Mouse (Mus musculus): ENCODE results near the gene Iglon5. TPM values are rescaled to one million over a fixed set of nuclear protein-coding genes. Genes with fewer than 3 reads are reported as not detected.

Iglon5 gene
- polyA plus RNA-seq, 1 experiment from 2014 or later: 1.7 TPM

GRCm38 (mm10) chr7:43464864-43465343 lies 25.0 kb downstream of the Iglon5 start:
- WGBS: 6% methylated on average over 35 of the region's 35 CpGs
- Histone ChIP-seq H3K4me3 (replicated peaks) (peak overlapping the region; percentile 48), H3K9me3 (no peaks in the 10 kb centered on the region), H3K9ac (replicated peaks) (peak overlapping the region; percentile 44; the same call in 1 of the 2 replicates), H3K4me2 (peak overlapping the region; percentile 82), H3K4me1 (replicated peaks) (peaks cover 17% of the 10 kb centered on the region; the same call in 1 of the 2 replicates), H3K27ac (no peak overlapping the region), H3K36me3 (no peaks in the 10 kb centered on the region), H3K27me3 (peaks cover 46% of the 10 kb centered on the region)
- ATAC-seq (ENCODE audit: insufficient number of reproducible peaks, insufficient read depth, low FRiP score, low TSS enrichment, low read depth): peak; percentile 50; the same call in 1 of the 2 replicates

DNA sequence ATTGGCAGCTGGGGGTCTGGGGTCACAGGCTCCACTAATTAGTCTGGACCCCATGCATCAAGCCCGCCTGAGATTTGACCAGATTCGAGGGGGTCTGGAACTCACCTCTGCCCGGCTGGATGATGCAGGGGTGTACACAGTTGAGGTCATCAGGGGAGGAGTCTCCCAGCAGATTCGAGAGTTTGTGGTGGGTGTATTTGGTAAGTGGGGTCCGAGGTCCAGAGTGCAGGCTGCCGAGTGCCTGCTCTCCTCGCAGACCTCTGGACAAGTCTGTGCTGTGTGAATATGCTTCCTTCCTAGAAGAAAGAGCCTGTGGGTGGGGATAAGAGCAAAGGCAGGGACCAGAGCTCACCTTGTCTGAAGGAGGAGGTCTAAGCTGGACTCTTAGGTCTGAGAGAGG lies 25.9 kb downstream of the Iglon5 start:
- 76% methylated on average over 7 of the region's 7 CpGs for WGBS
- no peak for ATAC-seq (ENCODE audit: insufficient number of reproducible peaks, insufficient read depth, low FRiP score, low TSS enrichment, low read depth)
- Histone ChIP-seq H3K27me3 (peaks cover 46% of the 10 kb centered on the region), H3K4me1 (replicated peaks) (peaks cover 17% of the 10 kb centered on the region; the same call in 1 of the 2 replicates), H3K9me3 (no peaks in the 10 kb centered on the region), H3K36me3 (no peaks in the 10 kb centered on the region), H3K4me3 (replicated peaks) (no peak overlapping the region), H3K27ac (no peak overlapping the region), H3K4me2 (no peak overlapping the region), H3K9ac (replicated peaks) (no peak overlapping the region)

DNA sequence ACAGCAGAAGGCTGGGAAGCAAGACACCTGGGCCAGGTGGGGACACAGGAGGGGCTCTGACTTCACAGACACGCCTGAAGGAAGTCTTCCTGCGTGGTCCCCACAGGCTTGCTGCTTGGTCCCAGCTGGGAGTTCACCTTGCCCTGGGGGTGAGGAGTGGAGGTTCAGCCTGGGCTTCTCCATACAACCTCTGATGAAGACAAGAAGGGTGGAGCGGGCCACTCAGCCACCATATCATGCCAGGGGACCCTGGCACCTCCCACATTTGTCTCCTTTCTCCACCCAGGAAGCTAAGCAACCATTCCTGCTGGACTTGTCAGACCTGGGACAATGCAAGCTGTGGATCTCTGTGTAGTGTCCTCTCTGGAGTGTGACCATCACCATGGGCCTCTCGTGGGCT lies 27.0 kb downstream of the Iglon5 start, which contains the start of gene Vsig10l:
Gene Vsig10l, plus strand, starts transcription at position 301 of the 400 bp plus-strand sequence.
- Histone ChIP-seq H3K4me3 (replicated peaks) (no peak within 1 kb of the TSS), H3K27ac (no peak within 1 kb of the TSS), H3K9me3 (no peaks in the 10 kb centered on the region), H3K4me1 (replicated peaks) (peaks cover 17% of the 10 kb centered on the region; the same call in 1 of the 2 replicates), H3K4me2 (no peak within 1 kb of the TSS), H3K27me3 (peaks cover 45% of the 10 kb centered on the region), H3K36me3 (peaks cover 2% of the 10 kb centered on the region), H3K9ac (replicated peaks) (no peak within 1 kb of the TSS)
- 66% methylated on average over 4 of the region's 4 CpGs for WGBS
- ATAC-seq (ENCODE audit: insufficient number of reproducible peaks, insufficient read depth, low FRiP score, low TSS enrichment, low read depth): no peak

DNA sequence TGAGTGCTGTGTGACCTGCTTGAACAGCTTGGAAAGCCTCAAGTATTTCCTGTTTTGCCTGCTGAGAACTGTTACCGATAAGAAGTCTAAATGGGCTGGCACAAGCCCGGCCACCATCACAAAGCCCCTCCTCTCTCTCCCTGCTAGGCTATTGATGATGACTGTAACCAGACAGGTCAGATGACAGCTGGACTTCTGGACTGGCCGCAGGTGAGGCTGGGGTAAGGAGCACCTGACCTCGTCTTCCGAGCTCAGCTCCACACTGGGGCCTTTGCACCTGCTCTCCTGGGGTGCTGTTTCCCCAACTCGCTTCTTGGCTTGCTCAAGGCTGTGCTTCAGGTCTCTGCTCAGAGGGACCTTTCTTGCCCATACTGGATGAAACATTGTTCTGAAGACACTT lies 35.5 kb downstream of the Iglon5 start:
- Histone ChIP-seq H3K36me3 (peaks cover 61% of the 10 kb centered on the region), H3K9me3 (no peaks in the 10 kb centered on the region), H3K4me3 (replicated peaks) (no peak overlapping the region), H3K4me2 (no peak overlapping the region), H3K9ac (replicated peaks) (no peak overlapping the region), H3K4me1 (replicated peaks) (no peaks in the 10 kb centered on the region), H3K27me3 (no peaks in the 10 kb centered on the region), H3K27ac (no peak overlapping the region)
- 77% methylated on average over 6 of the region's 6 CpGs for WGBS
- no peak for ATAC-seq (ENCODE audit: insufficient number of reproducible peaks, insufficient read depth, low FRiP score, low TSS enrichment, low read depth)

GRCm38 (mm10) chr7:43453599-43454355 lies 36.1 kb downstream of the Iglon5 start:
- no peak overlapping the region for H3K27ac ChIP-seq
- peaks cover 61% of the 10 kb centered on the region for H3K36me3 ChIP-seq
- WGBS: 74% methylated on average over 14 of the region's 14 CpGs
- no peaks in the 10 kb centered on the region for H3K9me3 ChIP-seq
- no peak overlapping the region for H3K9ac ChIP-seq (replicated peaks)
- no peak for ATAC-seq (ENCODE audit: insufficient number of reproducible peaks, insufficient read depth, low FRiP score, low TSS enrichment, low read depth)
- no peaks in the 10 kb centered on the region for H3K27me3 ChIP-seq
- no peak overlapping the region for H3K4me3 ChIP-seq (replicated peaks)
- H3K4me2 ChIP-seq: no peak overlapping the region
- H3K4me1 ChIP-seq (replicated peaks): no peaks in the 10 kb centered on the region

DNA sequence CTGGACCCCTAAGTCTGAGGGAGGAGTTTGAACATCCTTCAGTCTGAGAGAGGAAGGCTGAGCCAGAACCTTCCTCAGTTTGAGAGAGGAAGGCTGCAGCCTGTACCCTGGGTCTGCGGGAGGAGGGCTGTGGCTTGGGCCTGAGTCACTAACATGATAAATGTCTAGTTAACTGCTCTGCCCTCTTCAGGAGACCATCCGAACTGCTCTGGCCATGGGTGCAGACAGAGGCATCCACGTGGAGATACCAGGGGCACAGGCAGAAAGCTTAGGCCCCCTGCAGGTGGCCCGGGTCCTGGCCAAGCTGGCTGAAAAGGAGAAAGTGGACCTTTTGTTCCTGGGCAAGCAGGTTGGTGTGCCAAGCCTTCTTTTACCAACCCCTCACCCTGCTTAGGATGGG lies 37.3 kb downstream of the Iglon5 start:
- Histone ChIP-seq H3K4me1 (replicated peaks) (no peaks in the 10 kb centered on the region), H3K27me3 (no peaks in the 10 kb centered on the region), H3K36me3 (peaks cover 57% of the 10 kb centered on the region), H3K27ac (no peak overlapping the region), H3K9ac (replicated peaks) (no peak overlapping the region), H3K4me3 (replicated peaks) (no peak overlapping the region), H3K9me3 (no peaks in the 10 kb centered on the region), H3K4me2 (no peak overlapping the region)
- WGBS: 41% methylated on average over 4 of the region's 4 CpGs
- no peak for ATAC-seq (ENCODE audit: insufficient number of reproducible peaks, insufficient read depth, low FRiP score, low TSS enrichment, low read depth)

DNA sequence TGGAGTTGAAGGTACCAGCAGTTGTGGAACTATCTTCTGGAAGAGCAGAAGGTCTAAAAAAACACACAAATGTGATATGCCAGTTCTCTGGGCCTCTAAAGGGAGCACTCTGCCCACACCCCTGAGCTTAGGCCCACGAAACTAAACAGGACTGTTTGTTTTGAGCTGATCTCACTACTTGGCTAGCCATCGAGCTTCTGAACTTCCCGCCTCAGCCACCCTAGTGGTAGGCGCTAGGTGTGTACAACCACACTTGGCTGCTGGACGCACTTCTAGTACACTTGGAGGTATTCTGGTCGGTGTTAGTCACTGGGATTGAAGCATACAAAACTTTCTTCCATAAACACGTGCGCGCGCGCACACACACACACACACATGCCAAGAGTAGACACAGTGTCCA lies 38.1 kb downstream of the Iglon5 start:
- ATAC-seq (ENCODE audit: insufficient number of reproducible peaks, insufficient read depth, low FRiP score, low TSS enrichment, low read depth): no peak
- no peaks in the 10 kb centered on the region for H3K9me3 ChIP-seq
- H3K4me3 ChIP-seq (replicated peaks): no peak overlapping the region
- peaks cover 48% of the 10 kb centered on the region for H3K36me3 ChIP-seq
- 94% methylated on average over 11 of the region's 11 CpGs for WGBS
- H3K9ac ChIP-seq (replicated peaks): no peak overlapping the region
- no peaks in the 10 kb centered on the region for H3K27me3 ChIP-seq
- H3K4me1 ChIP-seq (replicated peaks): no peaks in the 10 kb centered on the region
- no peak overlapping the region for H3K27ac ChIP-seq
- no peak overlapping the region for H3K4me2 ChIP-seq

GRCm38 (mm10) chr7:43449811-43450210 lies 40.1 kb downstream of the Iglon5 start:
- Histone ChIP-seq H3K4me2 (no peak overlapping the region), H3K9ac (replicated peaks) (no peak overlapping the region), H3K9me3 (no peaks in the 10 kb centered on the region), H3K4me1 (replicated peaks) (peaks cover 4% of the 10 kb centered on the region; the same call in 1 of the 2 replicates), H3K4me3 (replicated peaks) (no peak overlapping the region), H3K27ac (no peak overlapping the region), H3K27me3 (no peaks in the 10 kb centered on the region), H3K36me3 (peaks cover 29% of the 10 kb centered on the region)
- ATAC-seq (ENCODE audit: insufficient number of reproducible peaks, insufficient read depth, low FRiP score, low TSS enrichment, low read depth): no peak
- WGBS: 94% methylated on average over 2 of the region's 2 CpGs

- WGBS: 89% methylated on average over 3 of the region's 3 CpGs
- ATAC-seq (ENCODE audit: insufficient number of reproducible peaks, insufficient read depth, low FRiP score, low TSS enrichment, low read depth): no peak
- Histone ChIP-seq H3K27ac (no peak overlapping the region), H3K9ac (replicated peaks) (no peak overlapping the region), H3K4me1 (replicated peaks) (peaks cover 11% of the 10 kb centered on the region), H3K36me3 (peaks cover 13% of the 10 kb centered on the region), H3K4me2 (no peak overlapping the region), H3K4me3 (replicated peaks) (no peak overlapping the region), H3K9me3 (no peaks in the 10 kb centered on the region), H3K27me3 (no peaks in the 10 kb centered on the region)
These were observed 41.6 kb downstream of the Iglon5 start for GRCm38 (mm10) chr7:43448246-43448645.

- no peak for ATAC-seq (ENCODE audit: insufficient number of reproducible peaks, insufficient read depth, low FRiP score, low TSS enrichment, low read depth)
These were observed 42.1 kb downstream of the Iglon5 start for GRCm38 (mm10) chr7:43447801-43448200.

GRCm38 (mm10) chr7:43443917-43444293 lies 46.0 kb downstream of the Iglon5 start, which contains the start of the genes Etfb and Gm45233:
Gene Etfb, plus strand, starts transcription at chr7:43444083.
Gene Gm45233, plus strand, starts transcription at chr7:43444128.
- H3K4me3 ChIP-seq (replicated peaks): peak within 1 kb of the TSS; percentile 54
- H3K27me3 ChIP-seq: no peaks in the 10 kb centered on the region
- peak within 1 kb of the TSS; percentile 60 for H3K9ac ChIP-seq (replicated peaks)
- under 1% methylated on average over 27 of the region's 27 CpGs for WGBS
- H3K36me3 ChIP-seq: no peaks in the 10 kb centered on the region
- H3K4me2 ChIP-seq: peak within 1 kb of the TSS; percentile 80
- no peaks in the 10 kb centered on the region for H3K9me3 ChIP-seq
- peak within 1 kb of the TSS; percentile 95 for H3K27ac ChIP-seq
- ATAC-seq (ENCODE audit: insufficient number of reproducible peaks, insufficient read depth, low FRiP score, low TSS enrichment, low read depth): peak; percentile 96
- peaks cover 17% of the 10 kb centered on the region for H3K4me1 ChIP-seq (replicated peaks)

More at GRCm38 (mm10) chr7:43447801-43448200, 42.1 kb downstream of the Iglon5 start:
- peaks cover 9% of the 10 kb centered on the region for H3K36me3 ChIP-seq
- H3K4me2 ChIP-seq: no peak overlapping the region
- H3K27me3 ChIP-seq: no peaks in the 10 kb centered on the region
- H3K9ac ChIP-seq (replicated peaks): no peak overlapping the region
- no peak overlapping the region for H3K4me3 ChIP-seq (replicated peaks)
- H3K4me1 ChIP-seq (replicated peaks): peaks cover 11% of the 10 kb centered on the region
- no peaks in the 10 kb centered on the region for H3K9me3 ChIP-seq
- H3K27ac ChIP-seq: no peak overlapping the region
- 89% methylated on average over 4 of the region's 4 CpGs for WGBS

Measured in limb, embryonic 12.5 days (tissue).